Mouse (Mus musculus) intestine, embryonic 14.5 days (tissue): ENCODE measurements at regions not wholly inside any gene's neighbourhood (a gene's known extent, or its start where the extent isn't known, plus 50 kb on each side); places are given as distances from the start of the nearest gene placed in this dataset.

Experiments
- ATAC-seq: fragments of 200-750 bp; cut with Nextera tagmentation; replicated peaks from 2 replicates; pipeline ENCODE4 v1.8.0; 2017; ENCODE audit warnings: low read depth, moderate number of reproducible peaks, moderate TSS enrichment, moderate library complexity; ENCODE audit not compliant: low FRiP score, low TSS enrichment
- DNase-seq: peaks from one replicate; pipeline ENCODE4 v3.0.0-alpha.2; 2018; ENCODE audit warnings: low spot score
- H3K27ac ChIP-seq: fragments of 300-500 bp; sonication (generic); 2 replicates; pipeline ENCODE4 v1.5.1; 2014; ENCODE audit warnings: low read depth, mild to moderate bottlenecking, control low read depth
- H3K27me3 ChIP-seq: fragments of 300-500 bp; sonication (generic); replicated peaks from 2 replicates; pipeline ENCODE4 v1.6.1; 2014; ENCODE audit warnings: low read length, control low read depth; ENCODE audit not compliant: control insufficient read depth, insufficient read depth
- H3K36me3 ChIP-seq: fragments of 300-500 bp; sonication (generic); 2 replicates; pipeline ENCODE4 v1.6.1; 2014; ENCODE audit warnings: low read length, control low read depth; ENCODE audit not compliant: control insufficient read depth, insufficient read depth
- H3K4me1 ChIP-seq: fragments of 300-500 bp; sonication (generic); replicated peaks from 2 replicates; pipeline ENCODE4 v1.6.1; 2014; ENCODE audit warnings: low read length, control low read depth, mixed read lengths; ENCODE audit not compliant: control insufficient read depth, insufficient read depth
- H3K4me2 ChIP-seq: fragments of 300-500 bp; sonication (generic); 2 replicates; pipeline ENCODE4 v1.6.1; 2014; ENCODE audit warnings: low read length
- H3K4me3 ChIP-seq: fragments of 300-500 bp; sonication (generic); 2 replicates; pipeline ENCODE4 v1.5.1; 2014; ENCODE audit warnings: low read depth, low read length, control low read depth, mixed read lengths
- H3K9ac ChIP-seq: fragments of 300-500 bp; sonication (generic); 2 replicates; pipeline ENCODE4 v1.6.1; 2014; ENCODE audit warnings: mild to moderate bottlenecking, low read length
- H3K9me3 ChIP-seq: fragments of 300-500 bp; sonication (generic); 2 replicates; pipeline ENCODE4 v1.6.1; 2016; ENCODE audit warnings: low read length, control low read depth; ENCODE audit not compliant: control insufficient read depth
- WGBS: fragments of 180-500 bp; shearing (Covaris S2); extraction: QIAGEN DNeasy Blood & Tissue Kit; methylation state at CpG from one replicate; pipeline ENCODE4 v1.1.7; 2014; 5-methylcytosine and 5-hydroxymethylcytosine counted together

GRCm38 (mm10) chr13:92924021-92924420, 79.5 kb downstream of the Mtx3 start:
- Histone ChIP-seq H3K36me3 (no peaks in the 10 kb centered on the region), H3K4me1 (no peaks in the 10 kb centered on the region), H3K9me3 (no peaks in the 10 kb centered on the region), H3K4me3 (no peak overlapping the region), H3K27me3 (no peaks in the 10 kb centered on the region), H3K4me2 (no peak overlapping the region), H3K27ac (no peak overlapping the region), H3K9ac (no peak overlapping the region)
- ATAC-seq (no peak), DNase-seq (peak; percentile 25)
- WGBS = 71% methylated on average over 3 of the region's 3 CpGs

- ATAC-seq = no peak
- DNase-seq = no peak
- 85% methylated on average over 5 of the region's 5 CpGs for WGBS
Observed at GRCm38 (mm10) chr13:92925196-92925595, 80.6 kb downstream of the Mtx3 start.

GRCm38 (mm10) chr13:92928551-92928950, 84.0 kb downstream of the Mtx3 start:
- 64% methylated on average over 1 of the region's 1 CpGs for WGBS

More at GRCm38 (mm10) chr13:92925196-92925595, 80.6 kb downstream of the Mtx3 start:
- H3K36me3 ChIP-seq = no peaks in the 10 kb centered on the region
- no peaks in the 10 kb centered on the region for H3K4me1 ChIP-seq
- no peaks in the 10 kb centered on the region for H3K9me3 ChIP-seq
- H3K9ac ChIP-seq = no peak overlapping the region
- H3K27me3 ChIP-seq = 0 out of 2 replicates have a peak, but pooled peaks cover 2% of the 10 kb centered on the region
- H3K27ac ChIP-seq = no peak overlapping the region
- H3K4me3 ChIP-seq = no peak overlapping the region
- no peak overlapping the region for H3K4me2 ChIP-seq

GRCm38 (mm10) chr13:92931696-92932095, 87.1 kb downstream of the Mtx3 start:
- H3K4me2 ChIP-seq = no peak overlapping the region
- 48% methylated on average over 2 of the region's 2 CpGs for WGBS
- ATAC-seq (no peak), DNase-seq (peak; percentile 18)
- H3K4me1 ChIP-seq = no peaks in the 10 kb centered on the region
- H3K9ac ChIP-seq = no peak overlapping the region
- H3K36me3 ChIP-seq = no peaks in the 10 kb centered on the region
- H3K27me3 ChIP-seq = 0 out of 2 replicates have a peak, but pooled peaks cover 2% of the 10 kb centered on the region
- H3K9me3 ChIP-seq = no peaks in the 10 kb centered on the region
- no peak overlapping the region for H3K4me3 ChIP-seq
- no peak overlapping the region for H3K27ac ChIP-seq

More at GRCm38 (mm10) chr13:92928551-92928950, 84.0 kb downstream of the Mtx3 start:
- H3K36me3 ChIP-seq = no peaks in the 10 kb centered on the region
- no peak overlapping the region for H3K27ac ChIP-seq
- H3K9me3 ChIP-seq = no peaks in the 10 kb centered on the region
- peak; percentile 15 for DNase-seq
- H3K4me1 ChIP-seq = no peaks in the 10 kb centered on the region
- no peak for ATAC-seq
- no peak overlapping the region for H3K4me2 ChIP-seq
- 0 out of 2 replicates have a peak, but pooled peaks cover 2% of the 10 kb centered on the region for H3K27me3 ChIP-seq
- no peak overlapping the region for H3K9ac ChIP-seq
- no peak overlapping the region for H3K4me3 ChIP-seq

- no peaks in the 10 kb centered on the region for H3K4me1 ChIP-seq
- H3K36me3 ChIP-seq = no peaks in the 10 kb centered on the region
- no peaks in the 10 kb centered on the region for H3K9me3 ChIP-seq
- H3K27ac ChIP-seq = no peak overlapping the region
- WGBS = 92% methylated on average over 7 of the region's 7 CpGs
- H3K9ac ChIP-seq = no peak overlapping the region
- H3K27me3 ChIP-seq = no peaks in the 10 kb centered on the region
- H3K4me2 ChIP-seq = no peak overlapping the region
- no peak overlapping the region for H3K4me3 ChIP-seq
- DNase-seq (peak; percentile 37), ATAC-seq (no peak)
Observed at GRCm38 (mm10) chr13:92939032-92939431, 94.5 kb downstream of the Mtx3 start.

- ATAC-seq (no peak), DNase-seq (peak; percentile 15)
- no peak overlapping the region for H3K27ac ChIP-seq
- H3K27me3 ChIP-seq = no peaks in the 10 kb centered on the region
- no peaks in the 10 kb centered on the region for H3K36me3 ChIP-seq
- H3K4me1 ChIP-seq = no peaks in the 10 kb centered on the region
- WGBS = 83% methylated on average over 6 of the region's 6 CpGs
- H3K4me2 ChIP-seq = no peak overlapping the region
- H3K9me3 ChIP-seq = no peaks in the 10 kb centered on the region
- H3K9ac ChIP-seq = no peak overlapping the region
- H3K4me3 ChIP-seq = no peak overlapping the region
Observed at GRCm38 (mm10) chr13:92940610-92941009, 96.0 kb downstream of the Mtx3 start.

- no peak for ATAC-seq
- no peak overlapping the region for H3K4me3 ChIP-seq
- no peaks in the 10 kb centered on the region for H3K4me1 ChIP-seq
Observed at GRCm38 (mm10) chr13:92948560-92948959, 104.0 kb downstream of the Mtx3 start.

GRCm38 (mm10) chr13:92960031-92960430, 115.5 kb downstream of the Mtx3 start:
- WGBS = 58% methylated on average over 4 of the region's 4 CpGs
- Histone ChIP-seq H3K9ac (no peak overlapping the region), H3K27ac (no peak overlapping the region), H3K4me3 (no peak overlapping the region), H3K36me3 (no peaks in the 10 kb centered on the region), H3K4me1 (no peaks in the 10 kb centered on the region), H3K4me2 (no peak overlapping the region), H3K9me3 (no peaks in the 10 kb centered on the region), H3K27me3 (no peaks in the 10 kb centered on the region)
- DNase-seq (no peak), ATAC-seq (no peak)

More at GRCm38 (mm10) chr13:92948560-92948959, 104.0 kb downstream of the Mtx3 start:
- H3K27ac ChIP-seq = no peak overlapping the region
- H3K27me3 ChIP-seq = no peaks in the 10 kb centered on the region
- no peak overlapping the region for H3K9ac ChIP-seq
- no peaks in the 10 kb centered on the region for H3K36me3 ChIP-seq
- H3K9me3 ChIP-seq = no peaks in the 10 kb centered on the region
- H3K4me2 ChIP-seq = no peak overlapping the region
- no peak for DNase-seq
- 87% methylated on average over 2 of the region's 2 CpGs for WGBS

- no peaks in the 10 kb centered on the region for H3K9me3 ChIP-seq
- 80% methylated on average over 5 of the region's 5 CpGs for WGBS
- no peak overlapping the region for H3K4me3 ChIP-seq
- DNase-seq (no peak), ATAC-seq (no peak)
- H3K36me3 ChIP-seq = no peaks in the 10 kb centered on the region
- no peak overlapping the region for H3K4me2 ChIP-seq
- H3K27me3 ChIP-seq = no peaks in the 10 kb centered on the region
- no peaks in the 10 kb centered on the region for H3K4me1 ChIP-seq
- no peak overlapping the region for H3K27ac ChIP-seq
- no peak overlapping the region for H3K9ac ChIP-seq
Observed at GRCm38 (mm10) chr13:92962625-92963024, 118.1 kb downstream of the Mtx3 start.
